Mouse (Mus musculus): ENCODE measurements around the gene Nsun3. TPM values are rescaled to one million over a fixed set of nuclear protein-coding genes. Genes with fewer than 3 reads are reported as not detected.
A peak's percentile ranks its signal among the peaks of the same experiment; 100 is the strongest.

Gene Nsun3
- polyA plus RNA-seq, 1 experiment: 3.1 TPM

DNA sequence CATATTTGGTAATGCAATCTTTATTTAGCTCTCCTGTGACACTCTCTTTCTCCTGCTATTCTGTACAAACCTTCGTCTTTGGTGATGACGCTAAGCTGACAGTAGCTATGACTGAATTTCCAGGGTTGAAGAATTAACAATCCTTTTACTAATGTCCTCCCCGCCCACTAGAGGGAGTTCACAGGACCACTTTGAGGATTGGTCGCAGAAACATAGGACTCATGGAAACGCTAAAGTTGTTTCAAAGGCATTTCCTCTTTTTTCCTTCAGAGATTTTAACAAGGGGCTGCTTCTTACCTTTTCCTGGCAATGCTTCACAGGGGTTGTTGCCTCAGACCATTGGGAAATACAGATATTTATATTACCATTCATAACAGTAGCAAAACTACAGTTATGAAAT is 4.4 kb downstream of the Nsun3 start:
- H3K4me2 ChIP-seq (ENCODE audit: low read depth): no peak overlapping the region
- no peak overlapping the region for H3K4me3 ChIP-seq
- H3K79me2 ChIP-seq (ENCODE audit: control insufficient read depth, insufficient read depth): no peaks in the 10 kb centered on the region
- no peak overlapping the region for H3ac ChIP-seq (ENCODE audit: control insufficient read depth, insufficient read length)
- H3K27me3 ChIP-seq (ENCODE audit: control insufficient read depth, insufficient read depth, insufficient read length): no peaks in the 10 kb centered on the region
- TF ChIP-seq POLR2A (IDR thresholded peaks at IDR 0.05; ENCODE audit: insufficient read length, low read depth) (no peak), POLR2AphosphoS2 (IDR thresholded peaks at IDR 0.05; ENCODE audit: insufficient read length, low read depth) (no peak), SRF (IDR thresholded peaks at IDR 0.05; ENCODE audit: control insufficient read depth, insufficient read length, low read depth) (no peak), CEBPB (IDR thresholded peaks at IDR 0.05; ENCODE audit: insufficient read depth, poor library complexity, severe bottlenecking) (no peak), REST (IDR thresholded peaks at IDR 0.05; ENCODE audit: insufficient read depth, insufficient read length) (no peak), E2F4 (IDR thresholded peaks at IDR 0.05; ENCODE audit: insufficient read depth) (no peak)
- no peaks in the 10 kb centered on the region for H3K36me3 ChIP-seq (ENCODE audit: control insufficient read depth, insufficient read depth)

DNA sequence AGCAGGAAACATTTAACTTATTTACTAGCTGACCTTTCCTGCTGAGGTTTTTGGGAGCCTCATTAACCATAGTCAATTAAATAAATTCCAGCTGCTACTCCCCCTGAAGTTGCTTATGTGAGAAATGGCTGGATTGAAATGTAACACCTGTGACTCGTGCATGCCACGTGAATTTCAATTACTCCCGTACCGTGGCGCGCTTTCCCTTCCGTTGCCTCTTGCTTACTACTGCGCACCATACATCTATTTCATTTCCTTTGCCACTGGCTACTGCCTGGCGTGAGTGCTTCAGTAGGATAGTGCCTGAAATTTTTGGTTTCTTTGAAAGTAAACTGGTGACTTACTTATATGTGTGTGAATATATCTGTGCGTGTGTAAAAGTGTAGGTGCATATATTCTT is 8.3 kb downstream of the Nsun3 start:
- Histone ChIP-seq H3ac (ENCODE audit: control insufficient read depth, insufficient read length) (no peak overlapping the region), H3K36me3 (ENCODE audit: control insufficient read depth, insufficient read depth) (no peaks in the 10 kb centered on the region), H3K4me2 (ENCODE audit: low read depth) (no peak overlapping the region), H3K27me3 (ENCODE audit: control insufficient read depth, insufficient read depth, insufficient read length) (no peaks in the 10 kb centered on the region), H3K79me2 (ENCODE audit: control insufficient read depth, insufficient read depth) (no peaks in the 10 kb centered on the region), H3K4me3 (no peak overlapping the region)
- TF ChIP-seq MYOD1 (IDR thresholded peaks at IDR 0.05; ENCODE audit: control insufficient read depth in 1 of 3, insufficient read length in 2 of 3, low read depth in 2 of 3) (no peak), MYOG (IDR thresholded peaks at IDR 0.05; ENCODE audit: control insufficient read depth in 1 of 3, insufficient read depth in 1 of 3, insufficient read length in 2 of 3, low read depth in 2 of 3) (no peak), E2F4 (IDR thresholded peaks at IDR 0.05; ENCODE audit: insufficient read depth) (no peak), CEBPB (IDR thresholded peaks at IDR 0.05; ENCODE audit: insufficient read depth, poor library complexity, severe bottlenecking) (no peak), MAX (IDR thresholded peaks at IDR 0.05; ENCODE audit: low read depth) (no peak), USF1 (IDR thresholded peaks at IDR 0.05; ENCODE audit: low read depth) (no peak), TCF12 (IDR thresholded peaks at IDR 0.05; ENCODE audit: insufficient read depth, poor library complexity, severe bottlenecking) (no peak), POLR2AphosphoS2 (IDR thresholded peaks at IDR 0.05; ENCODE audit: insufficient read length, low read depth) (no peak), REST (IDR thresholded peaks at IDR 0.05; ENCODE audit: insufficient read depth, insufficient read length) (no peak)

GRCm38 (mm10) chr16:62776034-62776433 is 10.6 kb downstream of the Nsun3 start:
- no peak overlapping the region for H3ac ChIP-seq (ENCODE audit: control insufficient read depth, insufficient read length)
- no peak for TF ChIP-seq POLR2A (IDR thresholded peaks at IDR 0.05; ENCODE audit: insufficient read length, low read depth)
- no peak for TF ChIP-seq MYOD1 (IDR thresholded peaks at IDR 0.05; ENCODE audit: control insufficient read depth in 1 of 3, insufficient read length in 2 of 3, low read depth in 2 of 3)
- TF ChIP-seq MAX (IDR thresholded peaks at IDR 0.05; ENCODE audit: low read depth): no peak
- TF ChIP-seq TCF12 (IDR thresholded peaks at IDR 0.05; ENCODE audit: insufficient read depth, poor library complexity, severe bottlenecking): no peak
- TF ChIP-seq E2F4 (IDR thresholded peaks at IDR 0.05; ENCODE audit: insufficient read depth): no peak
- TF ChIP-seq CEBPB (IDR thresholded peaks at IDR 0.05; ENCODE audit: insufficient read depth, poor library complexity, severe bottlenecking): no peak
- no peak for TF ChIP-seq MYOG (IDR thresholded peaks at IDR 0.05; ENCODE audit: control insufficient read depth in 1 of 3, insufficient read depth in 1 of 3, insufficient read length in 2 of 3, low read depth in 2 of 3)
- TF ChIP-seq USF1 (IDR thresholded peaks at IDR 0.05; ENCODE audit: low read depth): no peak
- no peak for TF ChIP-seq SRF (IDR thresholded peaks at IDR 0.05; ENCODE audit: control insufficient read depth, insufficient read length, low read depth)
- TF ChIP-seq TCF3 (IDR thresholded peaks at IDR 0.05; ENCODE audit: insufficient read length, low read depth): no peak
- no peak for TF ChIP-seq REST (IDR thresholded peaks at IDR 0.05; ENCODE audit: insufficient read depth, insufficient read length)
- H3K4me2 ChIP-seq (ENCODE audit: low read depth): no peak overlapping the region
- no peaks in the 10 kb centered on the region for H3K27me3 ChIP-seq (ENCODE audit: control insufficient read depth, insufficient read depth, insufficient read length)
- no peaks in the 10 kb centered on the region for H3K36me3 ChIP-seq (ENCODE audit: control insufficient read depth, insufficient read depth)
- no peak overlapping the region for H3K4me3 ChIP-seq
- no peaks in the 10 kb centered on the region for H3K79me2 ChIP-seq (ENCODE audit: control insufficient read depth, insufficient read depth)

DNA sequence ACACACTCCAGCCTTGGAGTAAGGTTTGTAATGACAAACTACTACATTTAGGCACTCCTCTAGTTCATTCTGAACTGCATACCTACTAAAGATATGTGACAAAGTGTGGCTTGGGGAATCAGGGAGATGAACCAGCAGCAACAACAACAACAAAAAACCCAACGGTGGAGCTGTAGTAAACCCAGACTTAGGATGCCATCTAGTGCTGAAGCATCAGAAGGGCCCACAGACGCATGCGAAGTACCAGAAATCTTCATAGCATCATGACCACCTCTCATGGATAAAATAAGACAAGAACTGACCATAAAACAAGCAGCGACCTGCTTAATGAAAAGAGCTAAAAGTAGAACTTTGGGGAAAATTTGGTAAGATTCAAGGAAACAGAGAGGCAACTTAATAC is 13.2 kb downstream of the Nsun3 start:
- H3K4me2 ChIP-seq (ENCODE audit: low read depth): no peak overlapping the region
- no peak overlapping the region for H3ac ChIP-seq (ENCODE audit: control insufficient read depth, insufficient read length)
- no peaks in the 10 kb centered on the region for H3K79me2 ChIP-seq (ENCODE audit: control insufficient read depth, insufficient read depth)
- H3K36me3 ChIP-seq (ENCODE audit: control insufficient read depth, insufficient read depth): no peaks in the 10 kb centered on the region
- no peak for TF ChIP-seq USF1 (IDR thresholded peaks at IDR 0.05; ENCODE audit: low read depth)
- TF ChIP-seq MYOG (IDR thresholded peaks at IDR 0.05; ENCODE audit: control insufficient read depth in 1 of 3, insufficient read depth in 1 of 3, insufficient read length in 2 of 3, low read depth in 2 of 3): no peak
- TF ChIP-seq E2F4 (IDR thresholded peaks at IDR 0.05; ENCODE audit: insufficient read depth): no peak
- TF ChIP-seq REST (IDR thresholded peaks at IDR 0.05; ENCODE audit: insufficient read depth, insufficient read length): no peak
- no peak for TF ChIP-seq POLR2AphosphoS2 (IDR thresholded peaks at IDR 0.05; ENCODE audit: insufficient read length, low read depth)
- TF ChIP-seq TCF12 (IDR thresholded peaks at IDR 0.05; ENCODE audit: insufficient read depth, poor library complexity, severe bottlenecking): no peak
- TF ChIP-seq TCF3 (IDR thresholded peaks at IDR 0.05; ENCODE audit: insufficient read length, low read depth): no peak
- no peak for TF ChIP-seq SRF (IDR thresholded peaks at IDR 0.05; ENCODE audit: control insufficient read depth, insufficient read length, low read depth)
- no peak for TF ChIP-seq MYOD1 (IDR thresholded peaks at IDR 0.05; ENCODE audit: control insufficient read depth in 1 of 3, insufficient read length in 2 of 3, low read depth in 2 of 3)
- H3K4me3 ChIP-seq: no peak overlapping the region
- H3K27me3 ChIP-seq (ENCODE audit: control insufficient read depth, insufficient read depth, insufficient read length): no peaks in the 10 kb centered on the region

GRCm38 (mm10) chr16:62758340-62758739 is 28.3 kb downstream of the Nsun3 start:
- H3K4me2 ChIP-seq (ENCODE audit: low read depth): no peak overlapping the region
- no peaks in the 10 kb centered on the region for H3K27me3 ChIP-seq (ENCODE audit: control insufficient read depth, insufficient read depth, insufficient read length)
- no peaks in the 10 kb centered on the region for H3K79me2 ChIP-seq (ENCODE audit: control insufficient read depth, insufficient read depth)
- no peak overlapping the region for H3ac ChIP-seq (ENCODE audit: control insufficient read depth, insufficient read length)
- TF ChIP-seq CEBPB (IDR thresholded peaks at IDR 0.05; ENCODE audit: insufficient read depth, poor library complexity, severe bottlenecking) (no peak), REST (IDR thresholded peaks at IDR 0.05; ENCODE audit: insufficient read depth, insufficient read length) (peak; percentile 99), MAX (IDR thresholded peaks at IDR 0.05; ENCODE audit: low read depth) (peak; percentile 49)
- no peaks in the 10 kb centered on the region for H3K36me3 ChIP-seq (ENCODE audit: control insufficient read depth, insufficient read depth)
- no peak overlapping the region for H3K4me3 ChIP-seq

Measured in myocyte (in vitro differentiated cells).